14 mouse cellular contexts compared by ENCODE assay signal in genomic region chr2:174517141-174518079, GRCm38 (mm10). TPM values are rescaled to one million over a fixed set of nuclear protein-coding genes. Genes with fewer than 3 reads are reported as not detected.
DNase-seq lines count a peak whose midpoint lies in the region; ATAC-seq lines count a peak whose summit lies in the region.
"Had no signal": no experiment of that assay in that cellular context is flagged by ENCODE, and none has a peak within 500 bp of the region (broad histone marks: within the 10 kb centered on the region; RNA-seq: fewer than 3 reads in every experiment).

No protein-coding gene starts in this region.

- peak; percentile 25 for DNase-seq in kidney, adult 9 months
- no peak for DNase-seq in liver, embryonic 13.5 days
- DNase-seq in naive thymus-derived CD4-positive, alpha-beta T cell, adult 2 months (ENCODE audit: low read depth): peak; percentile 39
- no peak for DNase-seq in limb, embryonic 10.5 days (ENCODE audit: low spot score)
- DNase-seq in right cerebral cortex, adult 18-20 months: no peak
- no peak for DNase-seq in heart, postnatal 4 days
- DNase-seq: heart, adult 2 months; retina, postnatal 1 day had no signal

- WGBS in kidney, embryonic 14.5 days: 71% methylated on average over 8 of the region's 8 CpGs
- 35% methylated on average over 8 of the region's 8 CpGs for WGBS in liver, embryonic 13.5 days (ENCODE audit: insufficient replicate concordance)
- 77% methylated on average over 8 of the region's 8 CpGs for WGBS in limb, embryonic 10.5 days

- no peak for ATAC-seq in kidney, embryonic 14.5 days (ENCODE audit: low FRiP score, low TSS enrichment)
- peak; percentile 83 for ATAC-seq in common myeloid progenitor, adult 5-6 weeks (replicated peaks; ENCODE audit: low read depth, poor library complexity, severe bottlenecking)
- peak; percentile 43; the same call in 1 of the 2 replicates for ATAC-seq in liver, embryonic 13.5 days (ENCODE audit: low read depth)
- ATAC-seq: forebrain, embryonic 15.5 days had no signal

- H3K4me1 ChIP-seq in kidney, embryonic 14.5 days (ENCODE audit: control insufficient read depth, insufficient read depth, low read length): no peaks in the 10 kb centered on the region
- 0 out of 2 replicates have a peak, but pooled peaks cover 2% of the 10 kb centered on the region for H3K4me1 ChIP-seq in liver, embryonic 13.5 days (replicated peaks)
- no peaks in the 10 kb centered on the region for H3K4me1 ChIP-seq in limb, embryonic 10.5 days
- H3K4me1 ChIP-seq: forebrain, embryonic 15.5 days; stomach, embryonic 15.5 days had no signal

- H3K36me3 ChIP-seq in kidney, embryonic 14.5 days (ENCODE audit: control insufficient read depth, insufficient read depth, low read length): no peaks in the 10 kb centered on the region
- no peaks in the 10 kb centered on the region for H3K36me3 ChIP-seq in liver, embryonic 13.5 days
- H3K36me3 ChIP-seq in limb, embryonic 10.5 days: no peaks in the 10 kb centered on the region
- H3K36me3 ChIP-seq: forebrain, embryonic 15.5 days; lung, embryonic 15.5 days; stomach, embryonic 15.5 days had no signal

- no peaks in the 10 kb centered on the region for H3K27me3 ChIP-seq in kidney, embryonic 14.5 days (ENCODE audit: control insufficient read depth, insufficient read depth, low read length)
- no peaks in the 10 kb centered on the region for H3K27me3 ChIP-seq in liver, embryonic 13.5 days
- no peaks in the 10 kb centered on the region for H3K27me3 ChIP-seq in limb, embryonic 10.5 days (ENCODE audit: low read depth, poor library complexity, severe bottlenecking)
- H3K27me3 ChIP-seq: forebrain, embryonic 15.5 days; lung, embryonic 15.5 days; stomach, embryonic 15.5 days had no signal

- no peaks in the 10 kb centered on the region for H3K9me3 ChIP-seq in kidney, embryonic 14.5 days (ENCODE audit: control insufficient read depth, low read length)
- no peaks in the 10 kb centered on the region for H3K9me3 ChIP-seq in liver, embryonic 13.5 days (replicated peaks)
- no peaks in the 10 kb centered on the region for H3K9me3 ChIP-seq in limb, embryonic 10.5 days (replicated peaks)
- H3K9me3 ChIP-seq: forebrain, embryonic 15.5 days; lung, embryonic 15.5 days; stomach, embryonic 15.5 days had no signal

- H3K4me3 ChIP-seq in kidney, embryonic 14.5 days (ENCODE audit: low read length): no peak overlapping the region
- no peak overlapping the region for H3K4me3 ChIP-seq in liver, embryonic 13.5 days (replicated peaks)
- H3K4me3 ChIP-seq in limb, embryonic 10.5 days: no peak overlapping the region
- H3K4me3 ChIP-seq: forebrain, embryonic 15.5 days; heart, adult 2 months; lung, embryonic 15.5 days; stomach, embryonic 15.5 days had no signal

- H3K4me2 ChIP-seq in kidney, embryonic 14.5 days (replicated peaks; ENCODE audit: low read depth, low read length): no peak overlapping the region
- H3K4me2 ChIP-seq in liver, embryonic 13.5 days: no peak overlapping the region
- H3K4me2 ChIP-seq: forebrain, embryonic 15.5 days; hindbrain, embryonic 14.5 days; lung, embryonic 15.5 days; stomach, embryonic 15.5 days had no signal

- H3K9ac ChIP-seq in kidney, embryonic 14.5 days (ENCODE audit: low read depth, low read length): no peak overlapping the region
- no peak overlapping the region for H3K9ac ChIP-seq in liver, embryonic 13.5 days
- H3K9ac ChIP-seq: forebrain, embryonic 15.5 days; hindbrain, embryonic 14.5 days; lung, embryonic 15.5 days; stomach, embryonic 15.5 days had no signal

- H3K27ac ChIP-seq in kidney, embryonic 14.5 days (ENCODE audit: low read depth, low read length): no peak overlapping the region
- H3K27ac ChIP-seq in liver, embryonic 13.5 days: no peak overlapping the region
- no peak overlapping the region for H3K27ac ChIP-seq in limb, embryonic 10.5 days
- H3K27ac ChIP-seq: forebrain, embryonic 15.5 days; heart, adult 2 months; hindbrain, embryonic 14.5 days; lung, embryonic 15.5 days; stomach, embryonic 15.5 days had no signal

RNA-seq across cellular contexts. Expression of gene Prelid3b, which starts 44.5 kb away (rescaled TPM):
- polyA plus RNA-seq in kidney, embryonic 14.5 days (2014; fragmentation: Nextera tagmentation; extraction: Ambion mirVana): 104 and 110 TPM in 2 replicates
- 130 and 142 TPM in 2 replicates for total RNA-seq in common myeloid progenitor, adult 5-6 weeks (2017)
- 115 and 131 TPM in 2 replicates for polyA plus RNA-seq in liver, embryonic 13.5 days (2015; fragmentation: Nextera tagmentation; extraction: Ambion mirVana)
- 125 and 132 TPM in 2 replicates for polyA plus RNA-seq in limb, embryonic 10.5 days (2016; fragmentation: Nextera tagmentation; extraction: Ambion mirVana)
- total RNA-seq in heart, postnatal 4 days (2021): 100 to 1,000 TPM in 1 of 2 experiments, 10 to 100 TPM in 1; 96.7 to 106 TPM

RNA-seq across cellular contexts. Expression of gene Atp5e, which starts 53.5 kb away (rescaled TPM):
- 829 and 1,167 TPM in 2 replicates for polyA plus RNA-seq in kidney, embryonic 14.5 days (2014; fragmentation: Nextera tagmentation; extraction: Ambion mirVana)
- total RNA-seq in common myeloid progenitor, adult 5-6 weeks (2017): 252 and 315 TPM in 2 replicates
- polyA plus RNA-seq in liver, embryonic 13.5 days (2015; fragmentation: Nextera tagmentation; extraction: Ambion mirVana): 445 and 472 TPM in 2 replicates
- 527 and 556 TPM in 2 replicates for polyA plus RNA-seq in limb, embryonic 10.5 days (2016; fragmentation: Nextera tagmentation; extraction: Ambion mirVana)
- total RNA-seq in heart, postnatal 4 days (2021): 1,000 to 10,000 TPM in 1 of 2 experiments, 100 to 1,000 TPM in 1; 968 to 1,079 TPM

Comparison
In these comparisons a context has a peak if more than half of its experiments do, and no peak if none do; other contexts are left out.
1. DNase-seq: peak in kidney, adult 9 months (single experiment) and naive thymus-derived CD4-positive, alpha-beta T cell, adult 2 months (single experiment); none in liver, embryonic 13.5 days (single experiment), limb, embryonic 10.5 days (single experiment), right cerebral cortex, adult 18-20 months (single experiment) and heart, postnatal 4 days (single experiment).